Mouse (Mus musculus) heart, embryonic 12.5 days (tissue): ENCODE data around the gene Bpifa3. TPM values are rescaled to one million over a fixed set of nuclear protein-coding genes. Genes with fewer than 3 reads are reported as not detected.

ENCODE experiments used
- ATAC-seq: fragments of 200-750 bp; cut with Nextera tagmentation; 2 replicates; pipeline ENCODE4 v1.8.0; 2017; ENCODE audit warnings: moderate TSS enrichment, moderate library complexity; ENCODE audit not compliant: insufficient number of reproducible peaks, low FRiP score
- H3K27ac ChIP-seq: fragments of 300-500 bp; sonication (generic); 2 replicates; pipeline ENCODE4 v1.5.1; 2016; ENCODE audit warnings: mild to moderate bottlenecking, moderate library complexity; ENCODE audit not compliant: poor library complexity, severe bottlenecking
- H3K27me3 ChIP-seq: fragments of 300-500 bp; sonication (generic); replicated peaks from 2 replicates; pipeline ENCODE4 v1.6.1; 2016; ENCODE audit warnings: mild to moderate bottlenecking, moderate library complexity
- H3K36me3 ChIP-seq: fragments of 300-500 bp; sonication (generic); 2 replicates; pipeline ENCODE4 v1.6.1; 2016; ENCODE audit warnings: mild to moderate bottlenecking, moderate library complexity
- H3K4me1 ChIP-seq: fragments of 300-500 bp; sonication (generic); replicated peaks from 2 replicates; pipeline ENCODE4 v1.6.1; 2016; ENCODE audit warnings: mild to moderate bottlenecking
- H3K4me2 ChIP-seq: fragments of 300-500 bp; sonication (generic); 2 replicates; pipeline ENCODE4 v1.6.1; 2016; ENCODE audit warnings: mild to moderate bottlenecking, moderate library complexity
- H3K4me3 ChIP-seq: fragments of 300-500 bp; sonication (generic); 2 replicates; pipeline ENCODE4 v1.5.1; 2016; ENCODE audit warnings: mild to moderate bottlenecking
- H3K9ac ChIP-seq: fragments of 300-500 bp; sonication (generic); 2 replicates; pipeline ENCODE4 v1.6.1; 2016; ENCODE audit warnings: mild to moderate bottlenecking, moderate library complexity
- H3K9me3 ChIP-seq: fragments of 300-500 bp; sonication (generic); replicated peaks from 2 replicates; pipeline ENCODE4 v1.6.1; 2016; ENCODE audit warnings: mild to moderate bottlenecking, moderate library complexity
- WGBS: fragments of 180-500 bp; shearing (Covaris S2); methylation state at CpG from one replicate; pipeline ENCODE4 v1.1.7; 2016; 5-methylcytosine and 5-hydroxymethylcytosine counted together
- polyA plus RNA-seq: library from polyadenylated mRNA; unstranded; fragments of >200 nt; fragmentation: Nextera tagmentation; extraction: Ambion mirVana; gene quantifications from 2 replicates; pipeline ENCODE4 v1.2.1, GENCODE M21; 2016

The Bpifa3 gene
- polyA plus RNA-seq, result not detected in 2 replicates

- Histone ChIP-seq H3K4me1 (no peaks in the 10 kb centered on the region), H3K27ac (no peak within 1 kb of the TSS), H3K36me3 (no peaks in the 10 kb centered on the region), H3K9ac (no peak within 1 kb of the TSS), H3K4me3 (no peak within 1 kb of the TSS), H3K4me2 (no peak within 1 kb of the TSS), H3K27me3 (no peaks in the 10 kb centered on the region), H3K9me3 (0 out of 2 replicates have a peak, but pooled peaks cover 6% of the 10 kb centered on the region)
- 54% methylated on average over 2 of the region's 2 CpGs for WGBS
- no peak for ATAC-seq
Measured at GRCm38 (mm10) chr2:154130120-154130519, at the start of gene Bpifa3. Gene Bpifa3 (plus strand): TSS chr2:154130336.

DNA sequence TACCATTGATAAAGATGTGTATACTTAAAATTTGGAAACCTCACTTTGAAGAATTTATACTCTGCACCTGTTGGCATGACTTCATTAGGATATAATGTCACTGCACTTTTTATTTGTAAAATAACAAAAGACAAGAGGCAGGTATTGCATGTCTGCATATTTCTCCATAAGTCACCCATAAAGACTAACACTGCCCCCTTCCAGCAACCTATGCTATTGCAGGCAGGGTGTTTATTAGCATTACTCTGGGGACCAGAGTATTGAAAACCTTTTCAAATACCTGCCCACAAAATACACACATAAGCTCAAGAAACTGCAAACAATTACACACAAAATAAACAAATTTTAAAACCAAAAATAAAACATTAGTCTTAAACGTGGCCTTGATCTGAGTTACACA, 32.4 kb upstream of the Bpifa3 start:
- no peaks in the 10 kb centered on the region for H3K36me3 ChIP-seq
- no peak for ATAC-seq
- no peak overlapping the region for H3K4me2 ChIP-seq
- H3K9me3 ChIP-seq, result no peaks in the 10 kb centered on the region
- no peak overlapping the region for H3K4me3 ChIP-seq
- 39% methylated on average over 1 of the region's 1 CpGs for WGBS
- no peak overlapping the region for H3K9ac ChIP-seq
- no peaks in the 10 kb centered on the region for H3K4me1 ChIP-seq
- H3K27me3 ChIP-seq, result no peaks in the 10 kb centered on the region
- H3K27ac ChIP-seq, result no peak overlapping the region

- no peak for ATAC-seq
- Histone ChIP-seq H3K9me3 (no peaks in the 10 kb centered on the region), H3K9ac (no peak overlapping the region), H3K4me3 (no peak overlapping the region), H3K27me3 (no peaks in the 10 kb centered on the region), H3K4me2 (no peak overlapping the region), H3K4me1 (no peaks in the 10 kb centered on the region), H3K27ac (no peak overlapping the region), H3K36me3 (no peaks in the 10 kb centered on the region)
- WGBS, result 78% methylated on average over 3 of the region's 3 CpGs
Measured at GRCm38 (mm10) chr2:154117381-154117780, 12.8 kb upstream of the Bpifa3 start.

GRCm38 (mm10) chr2:154142580-154142979, 12.4 kb downstream of the Bpifa3 start, which contains the start of gene Bpifa1:
Gene Bpifa1 (plus strand): TSS chr2:154142880.
- no peak within 1 kb of the TSS for H3K4me3 ChIP-seq
- WGBS, result 71% methylated on average over 4 of the region's 4 CpGs
- H3K36me3 ChIP-seq, result no peaks in the 10 kb centered on the region
- no peaks in the 10 kb centered on the region for H3K4me1 ChIP-seq
- H3K4me2 ChIP-seq, result no peak within 1 kb of the TSS
- H3K9me3 ChIP-seq, result no peaks in the 10 kb centered on the region
- no peaks in the 10 kb centered on the region for H3K27me3 ChIP-seq
- H3K9ac ChIP-seq, result no peak within 1 kb of the TSS
- ATAC-seq, result no peak
- no peak within 1 kb of the TSS for H3K27ac ChIP-seq

DNA sequence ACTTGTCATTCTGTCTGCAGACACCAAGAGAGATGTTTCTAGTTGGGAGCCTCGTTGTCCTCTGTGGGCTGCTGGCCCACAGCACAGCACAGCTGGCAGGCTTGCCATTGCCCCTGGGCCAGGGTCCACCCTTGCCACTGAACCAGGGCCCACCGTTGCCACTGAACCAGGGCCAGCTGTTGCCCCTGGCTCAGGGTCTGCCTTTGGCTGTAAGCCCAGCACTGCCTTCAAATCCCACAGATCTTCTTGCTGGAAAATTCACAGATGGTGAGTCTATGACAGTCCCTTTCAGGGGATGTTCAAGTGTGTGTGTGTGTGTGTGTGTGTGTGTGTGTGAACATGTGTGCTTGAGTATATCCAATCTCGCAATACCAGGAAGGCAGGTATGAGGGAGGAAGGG, 13.6 kb downstream of the Bpifa3 start:
- 80% methylated on average over 3 of the region's 3 CpGs for WGBS
- no peaks in the 10 kb centered on the region for H3K27me3 ChIP-seq
- no peaks in the 10 kb centered on the region for H3K9me3 ChIP-seq
- no peak overlapping the region for H3K9ac ChIP-seq
- no peak overlapping the region for H3K27ac ChIP-seq
- no peaks in the 10 kb centered on the region for H3K4me1 ChIP-seq
- ATAC-seq, result no peak
- H3K36me3 ChIP-seq, result no peaks in the 10 kb centered on the region
- H3K4me3 ChIP-seq, result no peak overlapping the region
- no peak overlapping the region for H3K4me2 ChIP-seq

- no peak for ATAC-seq
- Histone ChIP-seq H3K27me3 (no peaks in the 10 kb centered on the region), H3K36me3 (no peaks in the 10 kb centered on the region), H3K4me3 (no peak overlapping the region), H3K9me3 (no peaks in the 10 kb centered on the region), H3K9ac (no peak overlapping the region), H3K27ac (no peak overlapping the region), H3K4me2 (no peak overlapping the region), H3K4me1 (no peaks in the 10 kb centered on the region)
- 66% methylated on average over 4 of the region's 4 CpGs for WGBS
Measured at GRCm38 (mm10) chr2:154147496-154147895, 17.4 kb downstream of the Bpifa3 start.

DNA sequence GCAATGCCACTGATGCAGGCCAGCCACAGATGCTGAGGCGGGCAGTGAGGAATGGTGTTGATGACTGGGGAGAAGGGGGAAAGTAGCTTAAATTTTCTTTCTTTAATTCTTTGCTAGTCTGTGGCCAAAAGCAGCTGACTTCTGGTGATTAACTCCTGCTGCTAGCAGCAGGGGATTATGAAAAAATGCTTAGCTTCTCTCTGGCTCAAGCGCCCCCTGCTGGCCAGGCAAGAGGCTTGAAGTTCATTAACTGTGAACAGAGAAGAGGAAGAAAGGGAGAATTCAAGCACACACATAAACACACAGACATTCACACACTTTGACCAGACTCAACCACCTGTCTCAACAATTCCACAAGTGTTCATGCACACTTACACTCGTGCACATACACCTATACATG, 28.3 kb downstream of the Bpifa3 start:
- no peaks in the 10 kb centered on the region for H3K4me1 ChIP-seq
- no peak for ATAC-seq

GRCm38 (mm10) chr2:154162307-154162706, 32.2 kb downstream of the Bpifa3 start, which contains the start of gene Bpifa5:
Gene Bpifa5 (plus strand): TSS chr2:154162607.
- Histone ChIP-seq H3K4me2 (no peak within 1 kb of the TSS), H3K36me3 (no peaks in the 10 kb centered on the region), H3K9me3 (peaks cover 16% of the 10 kb centered on the region; the same call in 1 of the 2 replicates), H3K27me3 (no peaks in the 10 kb centered on the region), H3K27ac (no peak within 1 kb of the TSS), H3K4me1 (no peaks in the 10 kb centered on the region), H3K9ac (no peak within 1 kb of the TSS), H3K4me3 (no peak within 1 kb of the TSS)
- no peak for ATAC-seq
- 73% methylated on average over 8 of the region's 8 CpGs for WGBS

More for the DNA sequence above, 28.3 kb downstream of the Bpifa3 start:
- Histone ChIP-seq H3K9ac (no peak overlapping the region), H3K4me3 (no peak overlapping the region), H3K9me3 (peaks cover 16% of the 10 kb centered on the region), H3K4me2 (no peak overlapping the region), H3K27me3 (no peaks in the 10 kb centered on the region), H3K36me3 (no peaks in the 10 kb centered on the region), H3K27ac (no peak overlapping the region)
- 27% methylated on average over 3 of the region's 3 CpGs for WGBS

DNA sequence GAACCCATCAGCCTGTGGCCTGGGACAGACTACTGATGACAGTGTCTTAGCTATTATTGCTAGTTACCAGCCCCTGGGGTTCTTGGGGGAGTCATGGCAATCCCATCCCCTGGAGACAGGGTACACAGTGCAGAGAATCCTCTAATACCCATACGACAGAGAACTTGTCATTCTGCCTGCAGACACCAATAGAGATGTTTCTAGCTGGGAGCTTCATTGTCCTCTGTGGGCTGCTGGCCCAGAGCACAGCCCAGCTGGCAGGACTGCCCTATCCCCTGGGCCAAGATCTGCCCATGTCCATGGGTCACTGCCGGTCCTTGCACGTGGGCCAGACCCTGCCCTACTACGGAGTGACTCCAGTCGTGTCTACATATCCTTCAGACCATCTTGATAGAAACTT, 33.2 kb downstream of the Bpifa3 start:
- H3K4me2 ChIP-seq, result no peak overlapping the region
- no peak overlapping the region for H3K9ac ChIP-seq
- H3K36me3 ChIP-seq, result no peaks in the 10 kb centered on the region
- ATAC-seq, result no peak
- H3K27me3 ChIP-seq, result no peaks in the 10 kb centered on the region
- H3K4me3 ChIP-seq, result no peak overlapping the region
- H3K9me3 ChIP-seq, result peaks cover 16% of the 10 kb centered on the region; the same call in 1 of the 2 replicates
- no peak overlapping the region for H3K27ac ChIP-seq
- H3K4me1 ChIP-seq, result no peaks in the 10 kb centered on the region
- whole genome bisulfite sequencing, result 82% methylated on average over 5 of the region's 5 CpGs

- Histone ChIP-seq H3K27ac (no peak overlapping the region), H3K27me3 (no peaks in the 10 kb centered on the region; the same call in none of the 2 replicates), H3K4me2 (no peak overlapping the region), H3K36me3 (no peaks in the 10 kb centered on the region), H3K9me3 (no peaks in the 10 kb centered on the region), H3K9ac (no peak overlapping the region), H3K4me3 (no peak overlapping the region), H3K4me1 (no peaks in the 10 kb centered on the region)
- 67% methylated on average over 3 of the region's 3 CpGs for WGBS
- no peak for ATAC-seq
Measured at GRCm38 (mm10) chr2:154169172-154169571, 39.0 kb downstream of the Bpifa3 start.

- no peak overlapping the region for H3K27ac ChIP-seq
- no peaks in the 10 kb centered on the region; the same call in none of the 2 replicates for H3K27me3 ChIP-seq
- no peak for ATAC-seq
- no peak overlapping the region for H3K9ac ChIP-seq
- WGBS, result 66% methylated on average over 6 of the region's 6 CpGs
- H3K4me2 ChIP-seq, result no peak overlapping the region
- H3K36me3 ChIP-seq, result no peaks in the 10 kb centered on the region
- H3K4me1 ChIP-seq, result no peaks in the 10 kb centered on the region
- H3K4me3 ChIP-seq, result no peak overlapping the region
- no peaks in the 10 kb centered on the region for H3K9me3 ChIP-seq
Measured at GRCm38 (mm10) chr2:154171621-154172020, 41.5 kb downstream of the Bpifa3 start.

DNA sequence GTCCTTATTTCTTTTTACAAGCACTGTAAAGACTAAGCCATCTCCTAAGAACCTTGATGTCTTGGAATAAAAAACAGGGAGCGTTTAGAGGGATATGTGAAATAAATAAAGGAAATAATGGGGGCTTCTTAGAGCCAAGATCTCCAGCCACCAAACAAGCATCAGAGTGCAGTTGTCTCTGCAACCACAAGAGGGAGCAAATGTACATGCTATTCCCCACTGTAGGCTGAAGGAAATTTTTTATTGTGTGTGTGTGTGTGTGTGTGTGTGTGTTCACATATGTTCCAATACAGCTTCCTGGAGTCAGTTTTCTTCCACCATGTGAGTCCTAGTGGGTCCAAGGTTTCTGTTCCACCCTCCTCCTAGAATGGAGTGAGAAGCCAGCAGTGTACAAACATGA, 43.2 kb downstream of the Bpifa3 start:
- H3K4me2 ChIP-seq, result no peak overlapping the region
- no peaks in the 10 kb centered on the region; the same call in none of the 2 replicates for H3K27me3 ChIP-seq
- WGBS, result 44% methylated on average over 1 of the region's 1 CpGs
- no peak overlapping the region for H3K4me3 ChIP-seq
- no peak for ATAC-seq
- no peak overlapping the region for H3K27ac ChIP-seq
- H3K9ac ChIP-seq, result no peak overlapping the region
- no peaks in the 10 kb centered on the region for H3K36me3 ChIP-seq
- no peaks in the 10 kb centered on the region for H3K4me1 ChIP-seq
- no peaks in the 10 kb centered on the region for H3K9me3 ChIP-seq
